ENCODE assay signal across 20 mouse cellular contexts in the genomic region with DNA sequence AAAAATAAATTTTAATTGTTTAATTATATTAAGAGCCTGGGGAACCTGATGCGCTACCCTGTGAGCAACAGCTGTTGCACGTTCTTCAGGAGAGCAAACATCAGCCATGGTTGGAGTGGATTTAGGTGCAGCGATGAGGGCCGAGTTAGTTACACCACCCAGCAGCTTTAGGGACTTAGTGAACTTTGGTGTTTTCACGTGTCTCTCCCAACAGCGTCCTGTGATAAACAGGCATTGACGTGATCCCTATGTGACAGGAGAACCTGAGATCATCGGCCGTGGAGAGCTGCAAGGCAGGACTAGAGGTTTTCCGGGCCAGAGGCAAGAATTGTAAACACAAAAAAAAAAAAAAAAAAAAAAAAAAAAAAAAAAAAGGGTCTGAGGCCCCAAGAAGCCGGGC. TPM values are rescaled to one million over a fixed set of nuclear protein-coding genes. Genes with fewer than 3 reads are reported as not detected.
"Had no signal": no experiment of that assay in that cellular context is flagged by ENCODE, and none has a peak within 500 bp of the region (broad histone marks: within the 10 kb centered on the region; RNA-seq: fewer than 3 reads in every experiment).

No protein-coding gene starts in this region.

- H3K27me3 ChIP-seq: limb, embryonic 15.5 days; lung, embryonic 15.5 days; megakaryocyte, embryonic 14.5 days; midbrain, embryonic 13.5 days; midbrain, embryonic 15.5 days; neural tube, embryonic 12.5 days; stomach, embryonic 15.5 days had no signal

- H3K4me3 ChIP-seq: limb, embryonic 15.5 days; lung, embryonic 15.5 days; megakaryocyte, embryonic 14.5 days; midbrain, embryonic 13.5 days; midbrain, embryonic 15.5 days; myocyte; neural tube, embryonic 12.5 days; stomach, embryonic 15.5 days had no signal

- DNase-seq: lung, adult 2 months; lung, postnatal 14 days; lung, postnatal 36 days; right cerebral cortex, postnatal 14 days had no signal

- H3K9me3 ChIP-seq: limb, embryonic 15.5 days; lung, embryonic 15.5 days; midbrain, embryonic 13.5 days; midbrain, embryonic 15.5 days; neural tube, embryonic 12.5 days; stomach, embryonic 15.5 days had no signal

- H3K9ac ChIP-seq: limb, embryonic 15.5 days; liver, embryonic 14.5 days; lung, embryonic 15.5 days; midbrain, embryonic 13.5 days; midbrain, embryonic 15.5 days; neural tube, embryonic 12.5 days; stomach, embryonic 15.5 days had no signal

- H3K27ac ChIP-seq: limb, embryonic 15.5 days; liver, embryonic 14.5 days; lung, embryonic 15.5 days; macrophage; midbrain, embryonic 13.5 days; midbrain, embryonic 15.5 days; neural tube, embryonic 12.5 days; stomach, embryonic 15.5 days; stomach, postnatal 0 days had no signal

- ATAC-seq: lung, postnatal 0 days; midbrain, embryonic 13.5 days; midbrain, embryonic 15.5 days had no signal

- H3K4me2 ChIP-seq: limb, embryonic 15.5 days; lung, embryonic 15.5 days; midbrain, embryonic 11.5 days; midbrain, embryonic 13.5 days; midbrain, embryonic 15.5 days; neural tube, embryonic 12.5 days; stomach, embryonic 15.5 days had no signal

- H3K4me1 ChIP-seq: limb, embryonic 15.5 days; megakaryocyte, embryonic 14.5 days; midbrain, embryonic 13.5 days; midbrain, embryonic 15.5 days; neural tube, embryonic 12.5 days; stomach, embryonic 15.5 days had no signal

- H3K36me3 ChIP-seq: limb, embryonic 15.5 days; lung, embryonic 15.5 days; midbrain, embryonic 13.5 days; midbrain, embryonic 15.5 days; neural tube, embryonic 12.5 days; stomach, embryonic 15.5 days had no signal

RNA-seq across cellular contexts. Expression of gene Foxq1, which starts 52.1 kb away (rescaled TPM):
- polyA plus RNA-seq: macrophage had no signal

RNA-seq across cellular contexts. Expression of gene A530084C06Rik, which starts 55.3 kb away (rescaled TPM):
- polyA plus RNA-seq: limb, embryonic 15.5 days; lung, embryonic 15.5 days; lung, postnatal 0 days; macrophage; midbrain, embryonic 11.5 days; midbrain, embryonic 13.5 days; midbrain, embryonic 15.5 days; myocyte; neural tube, embryonic 12.5 days; neural tube, embryonic 14.5 days; spleen, adult 2 months; stomach, embryonic 15.5 days; stomach, postnatal 0 days; thymus, postnatal 0 days had no signal
